Mouse (Mus musculus) lung, adult 2 months (tissue): ENCODE data around the gene Mtcl1. TPM values are rescaled to one million over a fixed set of nuclear protein-coding genes. Genes with fewer than 3 reads are reported as not detected.
A peak's percentile ranks its signal among the peaks of the same experiment; 100 is the strongest.

Source experiments
- DNase-seq: peaks from one replicate; pipeline ENCODE4 v3.0.0; 2022
- H3K4me1 ChIP-seq: fragments of 200-500 bp; 2 replicates; pipeline ENCODE4 v1.6.1; 2011; ENCODE audit warnings: low read length; ENCODE audit not compliant: control insufficient read depth, insufficient read depth
- H3K4me3 ChIP-seq: fragments of 200-500 bp; replicated peaks from 2 replicates; pipeline ENCODE3; 2011; ENCODE audit warnings: low read depth, mild to moderate bottlenecking, control low read depth, low read length; ENCODE audit errors: extremely low read depth
- CTCF ChIP-seq: fragments of 200-500 bp; IDR thresholded peaks from 2 replicates; pipeline ENCODE4 v1.5.1; 2011; ENCODE audit warnings: mild to moderate bottlenecking, low read length, control low read depth; ENCODE audit not compliant: insufficient read depth
- POLR2A ChIP-seq: fragments of 200-500 bp; IDR thresholded peaks from 2 replicates; pipeline ENCODE4 v1.6.1; 2011; ENCODE audit warnings: low read depth, mild to moderate bottlenecking, control low read depth, low read length, borderline replicate concordance; ENCODE audit errors: extremely low read depth
- WGBS: fragments of 180-500 bp; shearing (Covaris S2); methylation state at CpG from one replicate; pipeline ENCODE4 v1.1.7; 2018; 5-methylcytosine and 5-hydroxymethylcytosine counted together
- polyA plus RNA-seq: library from polyadenylated mRNA; depleted of rRNA; stranded (reverse); fragments of >200 nt; gene quantifications from 2 replicates; pipeline ENCODE4 v1.2.3, GENCODE M21; 2012

Gene Mtcl1
- polyA plus RNA-seq, 1 experiment, result 30.6 TPM

DNA sequence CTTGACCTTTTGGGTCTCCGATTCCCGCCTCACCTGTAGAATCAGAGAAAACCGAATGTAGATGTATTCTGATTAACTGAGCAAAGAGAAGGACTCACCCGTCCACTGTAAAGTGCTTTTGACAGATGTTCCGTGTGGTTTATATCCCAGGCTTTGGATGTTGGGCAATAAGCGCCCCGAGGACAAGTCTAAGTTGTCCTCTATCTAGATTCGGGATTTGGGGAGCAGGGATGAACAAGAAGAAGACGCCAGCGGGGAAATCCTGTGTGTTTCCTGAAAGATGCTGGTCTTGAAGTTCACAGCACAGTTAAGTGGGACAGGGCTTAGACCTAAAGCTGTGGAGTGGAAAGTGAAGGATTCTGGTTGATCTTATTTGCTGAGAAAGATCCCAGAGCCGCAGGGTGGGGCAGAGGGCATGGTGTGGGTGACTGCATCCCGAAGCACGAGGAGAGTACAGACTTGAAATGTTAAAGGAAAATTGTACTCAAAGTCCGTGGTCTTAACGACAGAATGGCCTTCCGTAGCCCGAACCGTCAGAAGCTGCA is 1.0 kb upstream of the Mtcl1 start:
- no peak for TF ChIP-seq CTCF
- TF ChIP-seq POLR2A, result no peak
- no peak for DNase-seq
- Histone ChIP-seq H3K4me1 (peaks cover 4% of the 10 kb centered on the region; the same call in 1 of the 2 replicates), H3K4me3 (peak overlapping the region; percentile 88)
- WGBS, result 7% methylated on average over 18 of the region's 18 CpGs

DNA sequence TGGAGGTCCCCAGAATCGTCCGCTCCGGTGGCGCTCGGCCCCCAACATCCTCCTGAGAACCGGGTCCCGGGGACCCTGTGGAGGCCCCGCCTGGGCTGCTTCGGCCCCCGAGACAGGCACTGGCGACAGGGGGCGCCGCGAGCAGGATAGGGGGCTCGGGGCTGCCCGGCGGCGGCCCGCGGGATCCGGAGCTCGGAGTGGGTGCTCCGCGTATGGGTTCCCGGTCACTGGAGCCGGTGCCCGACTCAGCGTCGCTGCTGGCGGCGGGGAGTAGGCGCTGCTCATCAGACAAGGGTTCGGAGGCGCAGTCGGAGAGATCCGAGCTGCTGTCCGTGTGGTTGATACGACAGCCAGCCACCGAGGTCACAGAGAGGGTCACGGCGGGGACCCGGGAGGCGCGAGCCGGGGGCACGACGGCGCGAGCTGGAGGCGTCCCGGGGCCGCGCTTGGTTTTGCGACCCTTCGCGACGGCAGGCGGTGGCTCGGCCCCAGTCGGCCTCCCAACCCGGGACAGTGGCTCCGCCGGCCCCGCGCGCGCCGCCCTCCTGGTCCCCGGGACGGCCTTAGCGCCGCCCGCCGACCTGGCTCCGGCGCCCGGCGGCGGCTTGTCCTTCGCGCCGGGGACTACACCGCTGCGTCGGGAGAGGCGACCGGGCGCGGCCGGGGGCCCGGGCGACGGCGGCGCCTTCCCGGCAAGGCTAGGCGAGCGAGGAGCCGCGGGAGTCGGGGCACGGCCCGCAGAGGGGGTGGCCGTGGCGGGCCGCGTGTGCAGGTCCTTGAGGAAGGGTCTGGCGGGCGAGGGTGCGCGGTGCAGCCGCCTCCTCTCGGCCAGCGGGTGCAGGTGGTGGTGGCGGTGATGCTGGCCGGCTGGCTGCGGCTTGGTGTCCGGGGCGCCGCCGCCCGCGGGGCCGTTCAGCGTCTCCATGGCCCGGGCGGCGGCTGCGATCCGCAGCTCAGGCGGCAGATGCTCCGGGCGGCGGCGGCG is 837 bp downstream of the Mtcl1 start:
- Histone ChIP-seq H3K4me3 (peak overlapping the region; percentile 88), H3K4me1 (peaks cover 4% of the 10 kb centered on the region; the same call in 1 of the 2 replicates)
- peak; percentile 75 for DNase-seq
- WGBS, result 1% methylated on average over 135 of the region's 136 CpGs
- TF ChIP-seq CTCF, result no peak
- no peak for TF ChIP-seq POLR2A

DNA sequence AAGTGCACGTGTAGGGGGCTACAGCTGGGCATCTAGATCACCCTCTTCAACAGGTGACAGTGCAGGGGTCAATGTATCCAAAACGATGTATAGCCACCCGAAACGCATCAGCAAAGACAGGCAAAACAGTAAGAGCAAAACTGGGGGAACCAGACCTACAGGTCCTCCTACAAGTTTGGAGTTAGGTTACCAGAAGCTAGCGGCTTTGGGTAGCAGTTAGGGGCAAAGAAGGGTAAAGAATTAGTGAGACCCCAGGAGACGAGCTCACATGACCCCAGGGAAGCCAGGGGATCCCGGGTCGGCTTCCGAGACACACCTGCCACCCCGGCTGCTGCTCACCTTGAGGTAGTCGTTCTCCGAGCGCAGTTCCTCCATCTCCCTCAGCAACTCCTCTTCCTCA is 1.6 kb downstream of the Mtcl1 start:
- peaks cover 4% of the 10 kb centered on the region; the same call in 1 of the 2 replicates for H3K4me1 ChIP-seq
- no peak for DNase-seq
- 8% methylated on average over 13 of the region's 13 CpGs for WGBS
- no peak for TF ChIP-seq CTCF
- no peak for TF ChIP-seq POLR2A
- H3K4me3 ChIP-seq, result peak overlapping the region; percentile 88

DNA sequence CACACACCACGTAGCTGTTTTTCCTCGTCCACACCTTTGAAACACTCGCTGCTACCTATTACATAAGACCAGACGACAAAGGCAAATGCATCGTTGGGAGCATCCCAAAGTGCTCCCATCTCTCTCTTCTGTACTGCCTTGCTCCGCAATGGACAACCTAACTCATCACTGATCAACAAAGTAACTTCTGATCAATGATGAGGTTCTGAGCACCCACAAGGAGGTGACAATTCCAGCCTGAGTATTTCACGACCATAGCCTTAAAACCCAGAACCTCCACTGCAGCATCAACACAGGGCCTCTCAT is 2.6 kb downstream of the Mtcl1 start:
- peaks cover 4% of the 10 kb centered on the region; the same call in 1 of the 2 replicates for H3K4me1 ChIP-seq
- peak overlapping the region; percentile 34 for H3K4me3 ChIP-seq
- 71% methylated on average over 7 of the region's 7 CpGs for WGBS
- no peak for TF ChIP-seq POLR2A
- TF ChIP-seq CTCF, result no peak
- no peak for DNase-seq

DNA sequence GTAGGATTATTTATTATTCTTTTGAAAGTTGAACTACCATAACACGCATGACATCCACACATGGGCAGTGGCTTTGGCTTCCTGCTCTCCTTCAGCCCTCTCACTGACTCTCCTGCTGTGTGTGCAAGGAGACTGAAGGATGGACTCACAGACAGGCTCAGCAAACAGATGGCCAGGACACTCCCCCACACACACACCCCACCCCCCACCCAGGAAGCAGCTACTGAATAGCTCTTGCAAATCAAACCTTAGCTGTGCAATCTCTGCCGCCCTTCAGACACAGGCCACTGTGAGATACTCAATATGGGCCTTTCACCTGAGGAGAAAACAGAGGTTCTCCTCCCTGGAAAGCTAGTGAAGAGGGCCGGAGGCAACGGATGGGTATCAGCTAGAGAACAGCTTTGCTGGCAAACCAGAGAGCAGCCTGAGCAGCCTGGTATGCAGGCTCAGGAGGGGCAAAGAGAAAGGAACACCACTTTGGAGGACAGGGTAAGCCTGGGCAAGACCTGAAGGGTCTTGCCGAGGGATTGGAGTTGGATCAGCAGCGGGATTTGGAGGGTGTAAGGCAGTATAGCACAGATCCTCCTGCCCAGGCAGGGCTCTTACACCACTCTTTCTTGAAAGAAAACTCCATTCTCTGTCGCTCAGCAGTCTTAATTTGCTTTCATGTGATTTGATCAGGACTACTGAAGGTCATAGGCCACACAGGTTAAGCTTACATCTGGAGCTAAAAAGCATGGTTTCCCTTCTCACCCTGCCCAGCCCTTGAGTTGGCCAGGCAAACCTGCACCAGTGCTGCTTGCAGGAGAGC is 3.1 kb downstream of the Mtcl1 start:
- WGBS, result 71% methylated on average over 7 of the region's 7 CpGs
- H3K4me1 ChIP-seq, result peaks cover 4% of the 10 kb centered on the region; the same call in 1 of the 2 replicates
- TF ChIP-seq CTCF, result no peak
- no peak for TF ChIP-seq POLR2A
- DNase-seq, result peak; percentile 9
- H3K4me3 ChIP-seq, result peak overlapping the region; percentile 34

DNA sequence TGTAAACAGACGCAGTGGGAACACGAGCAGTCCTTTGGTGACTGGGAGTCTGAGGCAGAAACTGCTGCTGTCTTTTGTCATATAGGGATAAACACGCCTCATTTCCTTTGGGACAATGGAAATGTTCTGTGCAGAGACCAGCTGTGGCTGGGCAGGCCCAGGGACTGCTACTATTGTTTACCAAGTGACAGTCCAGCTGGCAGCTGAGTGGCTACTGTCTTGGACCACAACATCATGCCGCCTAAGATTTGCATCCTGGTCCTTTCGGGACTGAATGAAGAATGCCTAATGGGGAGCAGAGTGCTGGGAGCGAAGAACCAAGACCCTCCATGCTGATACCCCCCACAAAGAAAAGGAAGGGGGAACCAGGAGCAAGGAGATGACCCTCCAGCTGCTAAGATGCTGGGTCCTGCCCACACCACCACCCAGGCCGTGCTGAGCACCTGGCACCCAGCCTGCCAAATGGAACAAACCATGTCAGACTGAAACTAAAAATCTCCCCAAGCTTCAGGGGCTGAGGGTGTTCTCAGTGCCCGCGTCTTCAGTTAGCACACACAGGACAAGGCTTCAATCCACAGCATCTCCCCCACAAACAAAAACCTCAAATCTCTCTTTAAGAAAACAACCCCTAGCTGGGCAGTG is 5.4 kb downstream of the Mtcl1 start:
- DNase-seq, result no peak
- Histone ChIP-seq H3K4me1 (no peaks in the 10 kb centered on the region), H3K4me3 (no peak overlapping the region)
- TF ChIP-seq CTCF (no peak), POLR2A (no peak)
- 46% methylated on average over 9 of the region's 9 CpGs for WGBS

DNA sequence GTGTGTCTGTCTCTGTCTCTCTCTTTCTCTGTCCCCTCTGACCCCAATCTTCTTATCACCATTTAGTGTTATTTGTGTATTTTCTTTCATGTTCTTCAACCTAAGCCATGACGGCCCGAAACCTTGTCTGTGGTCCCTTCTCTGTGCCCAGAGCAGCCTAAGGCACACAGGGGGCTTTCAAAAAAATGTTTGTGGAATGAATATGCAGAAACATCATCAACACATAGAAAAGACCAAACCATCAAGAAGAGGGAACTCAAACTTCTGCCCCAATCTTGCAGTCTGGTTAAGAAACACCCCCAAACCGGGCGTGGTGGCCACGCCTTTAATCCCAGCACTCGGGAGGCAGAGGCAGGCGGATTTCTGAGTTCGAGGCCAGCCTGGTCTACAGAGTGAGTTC is 9.7 kb downstream of the Mtcl1 start:
- Histone ChIP-seq H3K4me1 (no peaks in the 10 kb centered on the region), H3K4me3 (no peak overlapping the region)
- WGBS, result 84% methylated on average over 7 of the region's 8 CpGs
- DNase-seq, result no peak
- TF ChIP-seq POLR2A (no peak), CTCF (no peak)

DNA sequence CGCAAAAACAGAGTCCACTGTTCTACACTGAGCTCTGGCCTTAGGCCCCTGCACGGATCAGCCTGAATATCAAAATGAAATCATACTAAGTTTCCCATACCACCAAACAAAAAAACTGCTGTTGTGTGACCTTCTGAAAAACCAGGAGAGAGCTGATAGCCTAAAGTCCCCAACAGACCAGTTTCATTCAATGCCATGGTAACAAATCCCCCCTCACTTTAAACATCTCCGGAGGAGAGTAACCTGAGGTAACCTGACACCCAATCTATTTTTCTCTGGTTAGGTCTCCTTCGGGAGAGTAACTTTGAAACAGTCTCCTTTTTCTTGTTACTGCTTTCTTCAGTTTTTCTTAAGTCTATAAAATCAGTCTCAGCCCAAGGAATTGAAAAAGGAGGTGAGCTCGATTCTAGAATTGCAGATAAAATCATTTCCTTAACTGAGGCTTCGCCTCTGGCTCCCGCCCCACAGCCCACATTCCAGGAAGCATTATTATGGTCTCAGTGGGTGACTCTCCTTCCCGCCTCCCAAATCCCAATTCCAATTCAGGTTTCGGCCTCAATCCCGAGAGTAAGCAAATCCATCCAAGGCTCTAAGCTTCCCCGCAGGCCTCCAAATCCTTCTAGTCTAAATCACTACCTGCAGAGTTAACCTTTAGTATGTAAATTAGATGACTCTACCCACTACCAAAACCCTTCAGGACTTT is 10.3 kb downstream of the Mtcl1 start:
- H3K4me1 ChIP-seq, result no peaks in the 10 kb centered on the region
- DNase-seq, result no peak
- no peak overlapping the region for H3K4me3 ChIP-seq
- no peak for TF ChIP-seq POLR2A
- WGBS, result 51% methylated on average over 11 of the region's 11 CpGs

DNA sequence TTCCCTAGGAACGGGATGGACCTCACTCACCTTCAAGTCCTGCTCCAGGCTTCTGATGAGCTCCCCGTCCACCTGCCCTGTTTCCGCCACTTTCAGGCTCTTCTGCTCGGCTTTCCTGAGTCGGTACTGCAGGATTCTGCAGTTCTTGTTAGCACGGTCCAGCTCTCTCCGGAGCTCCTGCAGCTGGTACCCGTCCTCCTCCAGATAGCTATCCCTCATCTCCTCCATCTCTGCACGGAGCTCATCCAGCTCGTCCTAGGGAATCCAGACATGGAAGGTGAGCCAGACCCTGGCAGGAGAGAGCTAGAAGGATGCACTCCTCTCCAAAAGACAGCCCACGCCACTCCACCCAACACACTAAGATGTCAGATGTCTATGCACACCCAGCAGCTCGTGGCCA is 11.4 kb downstream of the Mtcl1 start:
- 86% methylated on average over 12 of the region's 12 CpGs for whole genome bisulfite sequencing

More for the DNA sequence above, 11.4 kb downstream of the Mtcl1 start:
- DNase-seq, result no peak
- Histone ChIP-seq H3K4me3 (no peak overlapping the region), H3K4me1 (no peaks in the 10 kb centered on the region)
- TF ChIP-seq CTCF, result no peak
- no peak for TF ChIP-seq POLR2A
